Mouse (Mus musculus): ENCODE results near the gene Pagr1b. TPM values are rescaled to one million over a fixed set of nuclear protein-coding genes. Genes with fewer than 3 reads are reported as not detected.
A peak's percentile ranks its signal among the peaks of the same experiment; 100 is the strongest.

Pagr1b gene
- polyA plus RNA-seq, 1 experiment from 2014 or later: 0.32 TPM

DNA sequence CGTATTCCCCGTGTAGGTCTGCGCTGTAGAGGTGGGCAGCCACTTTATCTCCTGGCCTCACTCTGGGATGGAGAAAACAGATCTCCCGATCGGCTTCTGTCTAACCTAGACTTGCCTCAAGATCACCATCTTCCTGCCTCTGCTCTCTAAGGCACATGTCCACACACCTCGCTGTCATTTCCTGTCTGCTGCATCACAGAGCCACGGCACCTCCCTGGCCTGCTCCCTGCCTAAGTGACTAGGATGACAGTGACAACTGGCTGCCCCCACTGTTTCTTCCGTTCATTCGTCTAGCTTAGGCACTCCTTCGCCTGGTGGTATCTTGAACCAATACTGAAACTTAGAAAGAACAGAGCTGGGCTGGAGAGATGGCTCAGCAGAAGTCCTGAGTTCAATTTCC, 16.7 kb downstream of the Pagr1b start:
- H3K4me1 ChIP-seq (ENCODE audit: control insufficient read depth, insufficient read depth, low read length): no peaks in the 10 kb centered on the region
- no peaks in the 10 kb centered on the region for H3K27me3 ChIP-seq (ENCODE audit: control insufficient read depth, insufficient read depth, low read length)
- H3K27ac ChIP-seq (replicated peaks; ENCODE audit: low read depth, low read length): no peak overlapping the region
- H3K9me3 ChIP-seq (replicated peaks; ENCODE audit: control insufficient read depth, low read length): no peaks in the 10 kb centered on the region
- H3K36me3 ChIP-seq (replicated peaks; ENCODE audit: control insufficient read depth, insufficient read depth, low read depth, low read length): no peaks in the 10 kb centered on the region
- no peak for DNase-seq (ENCODE audit: low spot score)
- no peak for ATAC-seq (replicated peaks; ENCODE audit: insufficient number of reproducible peaks, low FRiP score, low TSS enrichment, low read depth)
- no peak overlapping the region for H3K9ac ChIP-seq (replicated peaks; ENCODE audit: low read length)
- no peak overlapping the region for H3K4me3 ChIP-seq (ENCODE audit: low read depth, low read length)
- no peak overlapping the region for H3K4me2 ChIP-seq (ENCODE audit: low read depth, low read length)
- 72% methylated on average over 10 of the region's 10 CpGs for WGBS

DNA sequence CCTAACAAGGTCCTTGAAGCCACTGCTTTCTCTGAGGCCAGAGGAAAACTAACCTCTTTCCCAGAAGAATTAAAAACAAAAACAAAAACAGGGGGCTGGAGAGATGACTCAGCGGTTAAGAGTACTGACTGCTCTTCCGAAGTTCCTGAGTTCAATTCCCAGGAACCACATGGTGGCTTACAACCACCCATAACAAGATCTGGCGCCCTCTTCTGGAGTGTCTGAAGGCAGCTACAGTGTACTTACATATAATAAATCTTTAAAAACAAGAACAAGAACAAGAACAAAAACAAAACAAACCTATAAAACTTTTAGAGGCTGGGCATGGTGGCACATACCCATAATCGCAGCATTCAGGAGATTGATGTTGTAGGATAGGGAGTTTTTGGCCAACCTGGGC, 19.8 kb downstream of the Pagr1b start:
- Histone ChIP-seq H3K4me3 (ENCODE audit: low read depth, low read length) (no peak overlapping the region), H3K9me3 (replicated peaks; ENCODE audit: control insufficient read depth, low read length) (no peaks in the 10 kb centered on the region), H3K27me3 (ENCODE audit: control insufficient read depth, insufficient read depth, low read length) (no peaks in the 10 kb centered on the region), H3K36me3 (replicated peaks; ENCODE audit: control insufficient read depth, insufficient read depth, low read depth, low read length) (no peaks in the 10 kb centered on the region), H3K27ac (replicated peaks; ENCODE audit: low read depth, low read length) (no peak overlapping the region), H3K4me1 (ENCODE audit: control insufficient read depth, insufficient read depth, low read length) (no peaks in the 10 kb centered on the region), H3K4me2 (ENCODE audit: low read depth, low read length) (no peak overlapping the region), H3K9ac (replicated peaks; ENCODE audit: low read length) (no peak overlapping the region)
- 78% methylated on average over 4 of the region's 4 CpGs for WGBS
- ATAC-seq (replicated peaks; ENCODE audit: insufficient number of reproducible peaks, low FRiP score, low TSS enrichment, low read depth): no peak
- no peak for DNase-seq (ENCODE audit: low spot score)

DNA sequence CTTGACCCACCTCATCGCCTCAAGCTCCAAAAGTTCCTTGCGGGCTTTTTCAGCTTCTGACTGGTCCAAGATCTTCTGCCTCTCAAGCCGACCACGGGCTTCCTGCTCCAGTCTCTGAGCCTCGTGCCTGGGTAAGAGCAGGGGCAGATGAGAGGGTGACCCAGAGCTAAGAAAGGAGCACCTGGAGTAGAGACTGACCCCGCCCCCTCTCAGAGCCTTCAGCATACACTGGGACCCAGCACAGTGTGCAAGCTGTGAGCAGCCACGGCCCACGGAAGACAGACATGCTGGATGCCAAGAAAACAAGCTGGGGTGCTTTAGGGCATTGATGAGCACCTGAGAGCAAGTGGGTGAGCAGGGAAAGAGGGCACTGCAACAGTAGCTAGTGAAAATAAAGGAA, 27.5 kb downstream of the Pagr1b start:
- H3K36me3 ChIP-seq (replicated peaks; ENCODE audit: control insufficient read depth, insufficient read depth, low read depth, low read length): no peaks in the 10 kb centered on the region
- ATAC-seq (replicated peaks; ENCODE audit: insufficient number of reproducible peaks, low FRiP score, low TSS enrichment, low read depth) (no peak), DNase-seq (ENCODE audit: low spot score) (no peak)
- H3K27me3 ChIP-seq (ENCODE audit: control insufficient read depth, insufficient read depth, low read length): no peaks in the 10 kb centered on the region
- H3K9me3 ChIP-seq (replicated peaks; ENCODE audit: control insufficient read depth, low read length): no peaks in the 10 kb centered on the region
- H3K27ac ChIP-seq (replicated peaks; ENCODE audit: low read depth, low read length): no peak overlapping the region
- H3K4me2 ChIP-seq (ENCODE audit: low read depth, low read length): no peak overlapping the region
- H3K4me1 ChIP-seq (ENCODE audit: control insufficient read depth, insufficient read depth, low read length): no peaks in the 10 kb centered on the region
- 72% methylated on average over 8 of the region's 8 CpGs for WGBS
- H3K4me3 ChIP-seq (ENCODE audit: low read depth, low read length): no peak overlapping the region
- 0 out of 2 replicates have a peak overlapping the region, but pooled peaks have one; percentile 6 for H3K9ac ChIP-seq (replicated peaks; ENCODE audit: low read length)

DNA sequence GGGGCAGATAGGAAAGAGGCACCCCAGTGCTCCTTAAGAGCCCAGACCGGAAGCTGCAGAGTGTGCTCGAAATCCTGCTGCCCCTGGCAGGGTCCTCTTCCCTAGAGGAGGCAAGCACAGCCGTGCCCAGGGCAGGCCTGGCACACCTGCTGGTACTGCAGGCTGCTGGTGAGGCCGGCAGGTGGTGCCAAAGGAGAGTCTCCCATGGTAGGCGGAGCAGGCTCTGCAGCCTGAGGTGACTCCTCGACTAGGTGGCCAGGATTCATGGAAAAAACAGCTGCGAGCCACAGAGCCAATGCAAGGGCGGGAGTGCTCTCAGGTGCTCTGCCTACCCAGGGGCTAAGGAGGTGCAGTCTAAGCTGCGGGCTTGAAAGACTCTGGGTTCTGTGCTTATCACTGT, 30.0 kb downstream of the Pagr1b start:
- no peak overlapping the region for H3K27ac ChIP-seq (replicated peaks; ENCODE audit: low read depth, low read length)
- 41% methylated on average over 9 of the region's 9 CpGs for WGBS
- H3K9me3 ChIP-seq (replicated peaks; ENCODE audit: control insufficient read depth, low read length): no peaks in the 10 kb centered on the region
- H3K4me2 ChIP-seq (ENCODE audit: low read depth, low read length): no peak overlapping the region
- H3K36me3 ChIP-seq (replicated peaks; ENCODE audit: control insufficient read depth, insufficient read depth, low read depth, low read length): no peaks in the 10 kb centered on the region
- H3K4me3 ChIP-seq (ENCODE audit: low read depth, low read length): no peak overlapping the region
- DNase-seq (ENCODE audit: low spot score) (peak; percentile 16), ATAC-seq (replicated peaks; ENCODE audit: insufficient number of reproducible peaks, low FRiP score, low TSS enrichment, low read depth) (no peak)
- no peak overlapping the region for H3K9ac ChIP-seq (replicated peaks; ENCODE audit: low read length)
- H3K4me1 ChIP-seq (ENCODE audit: control insufficient read depth, insufficient read depth, low read length): no peaks in the 10 kb centered on the region
- H3K27me3 ChIP-seq (ENCODE audit: control insufficient read depth, insufficient read depth, low read length): no peaks in the 10 kb centered on the region

DNA sequence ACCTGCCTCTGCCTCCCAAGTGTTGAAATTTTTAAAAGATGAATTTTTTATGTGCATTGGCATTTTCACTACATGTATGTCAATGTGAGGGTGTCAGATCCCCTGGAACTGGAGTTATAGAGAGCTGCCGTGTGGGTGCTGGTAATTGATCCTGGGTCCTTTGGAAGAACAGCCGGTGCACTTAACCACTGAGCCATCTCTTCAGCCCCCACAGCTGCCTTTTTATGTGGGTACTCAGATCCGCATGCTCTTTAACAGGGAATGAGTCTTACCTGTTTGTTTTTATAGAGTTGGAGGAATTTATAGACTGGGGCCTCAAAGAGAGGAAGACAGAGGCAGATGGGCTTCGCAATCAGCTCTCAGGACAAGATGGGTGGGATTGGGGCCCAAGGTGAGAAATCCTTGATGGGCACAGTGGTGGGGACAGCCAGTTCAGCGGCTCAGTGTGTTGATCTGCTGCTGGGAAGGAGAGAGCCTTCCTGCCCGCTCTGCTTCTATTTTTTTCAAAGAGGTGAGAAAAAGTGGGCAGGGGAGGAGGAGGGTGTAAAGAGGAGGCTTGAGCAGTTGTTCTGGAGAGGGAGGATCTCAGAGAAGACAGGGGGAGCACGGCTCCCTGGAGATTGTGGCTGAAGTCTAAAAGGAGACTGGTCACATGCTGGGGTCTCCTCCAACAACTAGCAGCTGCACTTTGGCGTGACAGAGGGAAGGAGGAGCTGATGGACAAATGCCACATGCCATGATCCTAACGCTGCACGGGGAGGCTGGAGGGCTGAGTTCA, 31.4 kb downstream of the Pagr1b start:
- H3K27ac ChIP-seq (replicated peaks; ENCODE audit: low read depth, low read length): no peak overlapping the region
- WGBS: 60% methylated on average over 10 of the region's 10 CpGs
- ATAC-seq (replicated peaks; ENCODE audit: insufficient number of reproducible peaks, low FRiP score, low TSS enrichment, low read depth): no peak

DNA sequence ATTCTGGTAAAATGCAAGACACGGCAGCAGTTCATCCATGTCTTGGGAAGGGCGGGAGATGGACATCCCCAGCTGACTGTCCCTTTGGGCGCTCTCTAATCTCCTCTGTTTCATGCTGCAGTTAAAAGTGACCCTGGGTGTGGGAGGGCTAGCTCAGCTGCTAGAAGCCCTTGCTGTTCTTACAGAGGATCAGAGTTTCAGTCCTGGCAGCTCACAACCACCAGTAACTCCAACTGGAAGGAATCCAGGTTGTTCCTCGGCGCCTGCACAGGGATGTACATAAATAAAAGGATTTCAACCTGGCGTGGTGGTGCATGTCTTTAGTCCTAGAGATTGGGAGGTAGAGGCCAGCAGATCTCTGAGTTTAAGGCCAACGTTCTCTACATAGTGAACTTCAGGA, 33.2 kb downstream of the Pagr1b start:
- no peak overlapping the region for H3K4me3 ChIP-seq (ENCODE audit: low read depth, low read length)
- H3K9me3 ChIP-seq (replicated peaks; ENCODE audit: control insufficient read depth, low read length): no peaks in the 10 kb centered on the region
- no peak overlapping the region for H3K4me2 ChIP-seq (ENCODE audit: low read depth, low read length)
- no peak for DNase-seq (ENCODE audit: low spot score)
- WGBS: 84% methylated on average over 7 of the region's 7 CpGs
- no peak for ATAC-seq (replicated peaks; ENCODE audit: insufficient number of reproducible peaks, low FRiP score, low TSS enrichment, low read depth)
- no peak overlapping the region for H3K27ac ChIP-seq (replicated peaks; ENCODE audit: low read depth, low read length)
- H3K4me1 ChIP-seq (ENCODE audit: control insufficient read depth, insufficient read depth, low read length): no peaks in the 10 kb centered on the region
- H3K9ac ChIP-seq (replicated peaks; ENCODE audit: low read length): no peak overlapping the region
- no peaks in the 10 kb centered on the region for H3K27me3 ChIP-seq (ENCODE audit: control insufficient read depth, insufficient read depth, low read length)
- H3K36me3 ChIP-seq (replicated peaks; ENCODE audit: control insufficient read depth, insufficient read depth, low read depth, low read length): peaks cover 5% of the 10 kb centered on the region

More for the DNA sequence above, 31.4 kb downstream of the Pagr1b start:
- Histone ChIP-seq H3K9me3 (replicated peaks; ENCODE audit: control insufficient read depth, low read length) (no peaks in the 10 kb centered on the region), H3K4me2 (ENCODE audit: low read depth, low read length) (no peak overlapping the region), H3K36me3 (replicated peaks; ENCODE audit: control insufficient read depth, insufficient read depth, low read depth, low read length) (no peaks in the 10 kb centered on the region), H3K9ac (replicated peaks; ENCODE audit: low read length) (no peak overlapping the region), H3K27me3 (ENCODE audit: control insufficient read depth, insufficient read depth, low read length) (no peaks in the 10 kb centered on the region), H3K4me1 (ENCODE audit: control insufficient read depth, insufficient read depth, low read length) (no peaks in the 10 kb centered on the region), H3K4me3 (ENCODE audit: low read depth, low read length) (no peak overlapping the region)
- no peak for DNase-seq (ENCODE audit: low spot score)

DNA sequence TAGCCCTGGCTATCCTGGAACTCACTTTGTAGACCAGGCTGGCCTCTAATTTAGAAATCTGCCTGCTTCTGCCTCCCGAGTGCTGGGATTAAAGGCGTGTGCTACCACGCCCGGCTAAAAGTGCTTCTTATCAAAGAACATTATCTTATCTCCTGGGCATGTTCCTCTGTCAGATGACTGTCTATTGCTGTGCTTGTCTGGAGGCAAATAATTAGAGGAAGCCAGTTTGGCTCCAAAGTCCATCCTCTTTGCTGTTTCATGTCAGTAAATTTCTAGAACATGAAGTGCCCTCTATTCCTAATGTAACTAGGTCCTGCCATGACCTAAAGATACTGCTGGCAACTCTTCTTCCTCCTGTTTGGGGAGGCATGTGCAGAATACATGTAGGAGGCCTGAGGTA, 34.2 kb downstream of the Pagr1b start:
- H3K27me3 ChIP-seq (ENCODE audit: control insufficient read depth, insufficient read depth, low read length): no peaks in the 10 kb centered on the region
- H3K4me1 ChIP-seq (ENCODE audit: control insufficient read depth, insufficient read depth, low read length): no peaks in the 10 kb centered on the region
- H3K4me2 ChIP-seq (ENCODE audit: low read depth, low read length): no peak overlapping the region
- H3K4me3 ChIP-seq (ENCODE audit: low read depth, low read length): no peak overlapping the region
- WGBS: 89% methylated on average over 4 of the region's 4 CpGs
- DNase-seq (ENCODE audit: low spot score): no peak
- no peaks in the 10 kb centered on the region for H3K9me3 ChIP-seq (replicated peaks; ENCODE audit: control insufficient read depth, low read length)
- H3K27ac ChIP-seq (replicated peaks; ENCODE audit: low read depth, low read length): no peak overlapping the region
- H3K36me3 ChIP-seq (replicated peaks; ENCODE audit: control insufficient read depth, insufficient read depth, low read depth, low read length): peaks cover 5% of the 10 kb centered on the region
- no peak for ATAC-seq (replicated peaks; ENCODE audit: insufficient number of reproducible peaks, low FRiP score, low TSS enrichment, low read depth)
- no peak overlapping the region for H3K9ac ChIP-seq (replicated peaks; ENCODE audit: low read length)

DNA sequence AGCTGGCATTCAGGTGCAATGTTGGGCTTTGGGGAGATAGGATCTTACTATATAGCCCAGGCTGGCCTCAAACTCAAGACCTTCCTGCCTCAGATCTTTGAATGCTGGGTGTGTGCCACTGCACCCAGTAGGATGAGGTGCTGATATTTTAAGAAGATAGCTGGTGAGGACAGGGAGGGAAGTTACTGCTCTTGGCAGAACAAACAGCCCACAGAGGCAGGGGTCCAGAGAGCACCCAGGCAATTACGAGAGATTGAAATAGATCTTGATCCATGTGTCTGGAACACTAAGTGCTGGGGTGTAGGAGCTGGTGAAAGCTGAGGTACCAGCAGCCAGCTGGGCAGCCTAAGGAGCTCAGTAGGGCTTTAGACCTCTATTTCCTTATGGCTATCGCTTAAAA, 34.7 kb downstream of the Pagr1b start:
- Histone ChIP-seq H3K9me3 (replicated peaks; ENCODE audit: control insufficient read depth, low read length) (no peaks in the 10 kb centered on the region), H3K36me3 (replicated peaks; ENCODE audit: control insufficient read depth, insufficient read depth, low read depth, low read length) (peaks cover 5% of the 10 kb centered on the region), H3K27ac (replicated peaks; ENCODE audit: low read depth, low read length) (no peak overlapping the region), H3K4me2 (ENCODE audit: low read depth, low read length) (no peak overlapping the region), H3K4me3 (ENCODE audit: low read depth, low read length) (no peak overlapping the region), H3K4me1 (ENCODE audit: control insufficient read depth, insufficient read depth, low read length) (no peaks in the 10 kb centered on the region), H3K27me3 (ENCODE audit: control insufficient read depth, insufficient read depth, low read length) (no peaks in the 10 kb centered on the region), H3K9ac (replicated peaks; ENCODE audit: low read length) (no peak overlapping the region)
- DNase-seq (ENCODE audit: low spot score) (no peak), ATAC-seq (replicated peaks; ENCODE audit: insufficient number of reproducible peaks, low FRiP score, low TSS enrichment, low read depth) (no peak)
- 96% methylated on average over 2 of the region's 2 CpGs for whole genome bisulfite sequencing
